ENCODE assay signal across 13 mouse cellular contexts in genomic region chr11:102656326-102656926, GRCm38 (mm10). TPM values are rescaled to one million over a fixed set of nuclear protein-coding genes. Genes with fewer than 3 reads are reported as not detected.
DNase-seq lines count a peak whose midpoint lies in the region; ATAC-seq and TF ChIP-seq lines count a peak whose summit lies in the region.
"Had no signal": no experiment of that assay in that cellular context is flagged by ENCODE, and none has a peak within 500 bp of the region (broad histone marks: within the 10 kb centered on the region; RNA-seq: fewer than 3 reads in every experiment).

No protein-coding gene starts in this region.

- no peak for TF ChIP-seq POLR2A in lung, adult 2 months (IDR thresholded peaks at IDR 0.05; ENCODE audit: borderline replicate concordance, extremely low read depth, low read depth, low read length)
- no peak for TF ChIP-seq POLR2A in myocyte (IDR thresholded peaks at IDR 0.05; ENCODE audit: insufficient read length, low read depth)

- no peak overlapping the region for H3K9ac ChIP-seq in forebrain, postnatal 0 days
- H3K9ac ChIP-seq in forebrain, embryonic 15.5 days (replicated peaks), result no peak overlapping the region
- no peak overlapping the region for H3K9ac ChIP-seq in neural tube, embryonic 15.5 days (replicated peaks)
- H3K9ac ChIP-seq: limb, embryonic 15.5 days had no signal

- no peak overlapping the region for H3K4me3 ChIP-seq in forebrain, postnatal 0 days (ENCODE audit: low read depth, low read length)
- no peak overlapping the region for H3K4me3 ChIP-seq in forebrain, embryonic 15.5 days
- no peak overlapping the region for H3K4me3 ChIP-seq in lung, adult 2 months (replicated peaks; ENCODE audit: extremely low read depth, low read depth, low read length)
- no peak overlapping the region for H3K4me3 ChIP-seq in myocyte
- no peak overlapping the region for H3K4me3 ChIP-seq in neural tube, embryonic 15.5 days (replicated peaks)
- H3K4me3 ChIP-seq: limb, embryonic 15.5 days had no signal

- no peaks in the 10 kb centered on the region for H3K4me1 ChIP-seq in forebrain, postnatal 0 days (ENCODE audit: insufficient read depth)
- H3K4me1 ChIP-seq in forebrain, embryonic 15.5 days, result no peaks in the 10 kb centered on the region
- H3K4me1 ChIP-seq in lung, adult 2 months (ENCODE audit: control insufficient read depth, insufficient read depth, low read length), result peaks cover 2% of the 10 kb centered on the region
- H3K4me1 ChIP-seq in neural tube, embryonic 15.5 days, result no peaks in the 10 kb centered on the region

- H3K27me3 ChIP-seq in forebrain, postnatal 0 days (ENCODE audit: insufficient read depth, low read length), result no peaks in the 10 kb centered on the region
- H3K27me3 ChIP-seq in forebrain, embryonic 15.5 days, result no peaks in the 10 kb centered on the region
- no peaks in the 10 kb centered on the region for H3K27me3 ChIP-seq in myocyte (ENCODE audit: control insufficient read depth, insufficient read depth, insufficient read length)
- no peaks in the 10 kb centered on the region for H3K27me3 ChIP-seq in neural tube, embryonic 15.5 days (replicated peaks)
- H3K27me3 ChIP-seq: limb, embryonic 15.5 days had no signal

- H3K79me2 ChIP-seq in myocyte (ENCODE audit: control insufficient read depth, insufficient read depth), result no peaks in the 10 kb centered on the region

- TF ChIP-seq CTCF in forebrain, postnatal 0 days (IDR thresholded peaks at IDR 0.05; ENCODE audit: low read depth), result peak; percentile 73
- peak; percentile 4; the same call in 1 of the 2 replicates for TF ChIP-seq CTCF in lung, adult 2 months (IDR thresholded peaks at IDR 0.05; ENCODE audit: insufficient read depth, low read length)

- no peaks in the 10 kb centered on the region for H3K9me3 ChIP-seq in forebrain, postnatal 0 days (ENCODE audit: low read length)
- H3K9me3 ChIP-seq in forebrain, embryonic 15.5 days, result no peaks in the 10 kb centered on the region
- H3K9me3 ChIP-seq in neural tube, embryonic 15.5 days (replicated peaks), result no peaks in the 10 kb centered on the region
- H3K9me3 ChIP-seq: limb, embryonic 15.5 days had no signal

- H3ac ChIP-seq in myocyte (ENCODE audit: control insufficient read depth, insufficient read length), result no peak overlapping the region

- intact Hi-C loops in left cerebral cortex, postnatal 25 days (cut with DNase I), result no loop called here

- ATAC-seq in forebrain, postnatal 0 days, result peak; percentile 50; the same call in 1 of the 2 replicates
- no peak for ATAC-seq in forebrain, embryonic 15.5 days (replicated peaks)
- no peak for ATAC-seq in neural tube, embryonic 15.5 days (ENCODE audit: low FRiP score)

- peak; percentile 36 for DNase-seq in forebrain, postnatal 0 days
- DNase-seq in lung, adult 2 months, result no peak
- DNase-seq in lung, postnatal 25 days (ENCODE audit: low spot score), result no peak
- DNase-seq in adipocyte (ENCODE audit: low spot score), result peak; percentile 49
- DNase-seq in left cerebral cortex, postnatal 25 days (ENCODE audit: low spot score in 2 of 2), result no peak
- DNase-seq: cerebellum, adult 18-20 months; gastrocnemius, postnatal 10 days; heart, postnatal 10 days had no signal

- WGBS in forebrain, postnatal 0 days, result 14% methylated on average over 4 of the region's 4 CpGs
- WGBS in forebrain, embryonic 15.5 days, result 20% methylated on average over 4 of the region's 4 CpGs
- WGBS in lung, adult 2 months, result 5% methylated on average over 4 of the region's 4 CpGs
- 15% methylated on average over 4 of the region's 4 CpGs for WGBS in neural tube, embryonic 15.5 days

- H3K27ac ChIP-seq in forebrain, postnatal 0 days (ENCODE audit: low read depth, low read length), result no peak overlapping the region
- H3K27ac ChIP-seq in forebrain, embryonic 15.5 days (replicated peaks), result no peak overlapping the region
- no peak overlapping the region for H3K27ac ChIP-seq in neural tube, embryonic 15.5 days (replicated peaks)
- H3K27ac ChIP-seq: limb, embryonic 15.5 days had no signal

- no peaks in the 10 kb centered on the region for H3K36me3 ChIP-seq in forebrain, postnatal 0 days (ENCODE audit: insufficient read depth)
- no peaks in the 10 kb centered on the region for H3K36me3 ChIP-seq in forebrain, embryonic 15.5 days
- H3K36me3 ChIP-seq in myocyte (ENCODE audit: control insufficient read depth, insufficient read depth), result no peaks in the 10 kb centered on the region
- no peaks in the 10 kb centered on the region for H3K36me3 ChIP-seq in neural tube, embryonic 15.5 days
- H3K36me3 ChIP-seq: limb, embryonic 15.5 days had no signal

- no peak overlapping the region for H3K4me2 ChIP-seq in forebrain, postnatal 0 days (ENCODE audit: low read depth)
- no peak overlapping the region for H3K4me2 ChIP-seq in forebrain, embryonic 15.5 days (replicated peaks)
- H3K4me2 ChIP-seq in myocyte (ENCODE audit: low read depth), result peak overlapping the region; percentile 73
- H3K4me2 ChIP-seq in neural tube, embryonic 15.5 days, result no peak overlapping the region
- H3K4me2 ChIP-seq: limb, embryonic 15.5 days had no signal

TF ChIP-seq in myocyte, 11 proteins besides CTCF, POLR2A, EP300 and RAD21:
- TF ChIP-seq USF1 (IDR thresholded peaks at IDR 0.05; ENCODE audit: low read depth) (no peak), SRF (IDR thresholded peaks at IDR 0.05; ENCODE audit: control insufficient read depth, insufficient read length, low read depth) (no peak), MYOD1 (IDR thresholded peaks at IDR 0.05; ENCODE audit: control insufficient read depth in 1 of 3, insufficient read length in 2 of 3, low read depth in 2 of 3) (no peak), E2F4 (IDR thresholded peaks at IDR 0.05; ENCODE audit: insufficient read depth) (no peak), REST (IDR thresholded peaks at IDR 0.05; ENCODE audit: insufficient read depth, insufficient read length) (no peak), TCF3 (IDR thresholded peaks at IDR 0.05; ENCODE audit: insufficient read length, low read depth) (no peak), CEBPB (IDR thresholded peaks at IDR 0.05; ENCODE audit: insufficient read depth, poor library complexity, severe bottlenecking) (no peak), TCF12 (IDR thresholded peaks at IDR 0.05; ENCODE audit: insufficient read depth, poor library complexity, severe bottlenecking) (no peak), MYOG (IDR thresholded peaks at IDR 0.05; ENCODE audit: control insufficient read depth in 1 of 3, insufficient read depth in 1 of 3, insufficient read length in 2 of 3, low read depth in 2 of 3) (no peak)
TF ChIP-seq in myocyte: peak in this region for 0.

RNA-seq across cellular contexts. Expression of gene Meioc, which starts 7.1 kb away (rescaled TPM):
- not detected in 2 replicates for total RNA-seq in forebrain, postnatal 0 days (2014; rRNA removed)
- 0.08 and 0.10 TPM in 2 replicates for polyA plus RNA-seq in forebrain, postnatal 0 days (2015; fragmentation: Nextera tagmentation; extraction: Ambion mirVana)
- polyA plus RNA-seq in forebrain, embryonic 15.5 days (2015; fragmentation: Nextera tagmentation; extraction: Ambion mirVana), result 0.08 and 0.10 TPM in 2 replicates
- polyA plus RNA-seq in lung, adult 2 months (2012; rRNA removed), result not detected in 2 replicates
- polyA plus RNA-seq in myocyte (2012; fragmentation: generic; extraction: Trizol), result 0.01 TPM
- polyA plus RNA-seq in neural tube, embryonic 15.5 days (2015; fragmentation: Nextera tagmentation; extraction: Ambion mirVana), result 0.19 and 0.27 TPM in 2 replicates
- not detected for total RNA-seq in left cerebral cortex, postnatal 25 days (2021)
- total RNA-seq: gastrocnemius, postnatal 10 days had no signal
- polyA plus RNA-seq: large intestine, adult 2 months had no signal

RNA-seq across cellular contexts. Expression of gene Ccdc43, which starts 41.2 kb away (rescaled TPM):
- 33.6 and 36.9 TPM in 2 replicates for total RNA-seq in forebrain, postnatal 0 days (2014; rRNA removed)
- polyA plus RNA-seq in forebrain, postnatal 0 days (2015; fragmentation: Nextera tagmentation; extraction: Ambion mirVana), result 32.1 and 36.6 TPM in 2 replicates
- polyA plus RNA-seq in forebrain, embryonic 15.5 days (2015; fragmentation: Nextera tagmentation; extraction: Ambion mirVana), result 44.9 and 48.3 TPM in 2 replicates
- polyA plus RNA-seq in lung, adult 2 months (2012; rRNA removed), result 4.3 and 5.0 TPM in 2 replicates
- polyA plus RNA-seq in myocyte (2012; fragmentation: generic; extraction: Trizol), result 26.8 TPM
- 37.4 and 38.2 TPM in 2 replicates for polyA plus RNA-seq in neural tube, embryonic 15.5 days (2015; fragmentation: Nextera tagmentation; extraction: Ambion mirVana)
- 10 to 100 TPM; 28.2 to 30.3 TPM for total RNA-seq in left cerebral cortex, postnatal 25 days (2021)

RNA-seq across cellular contexts. Expression of gene Fzd2, which starts 52.2 kb away (rescaled TPM):
- 12.0 and 15.2 TPM in 2 replicates for total RNA-seq in forebrain, postnatal 0 days (2014; rRNA removed)
- polyA plus RNA-seq in forebrain, postnatal 0 days (2015; fragmentation: Nextera tagmentation; extraction: Ambion mirVana), result 4.5 and 4.6 TPM in 2 replicates
- 18.4 and 20.3 TPM in 2 replicates for polyA plus RNA-seq in forebrain, embryonic 15.5 days (2015; fragmentation: Nextera tagmentation; extraction: Ambion mirVana)
- polyA plus RNA-seq in lung, adult 2 months (2012; rRNA removed), result 45.5 and 50.9 TPM in 2 replicates
- 66.9 TPM for polyA plus RNA-seq in myocyte (2012; fragmentation: generic; extraction: Trizol)
- 8.0 and 10.8 TPM in 2 replicates for polyA plus RNA-seq in neural tube, embryonic 15.5 days (2015; fragmentation: Nextera tagmentation; extraction: Ambion mirVana)
- total RNA-seq in left cerebral cortex, postnatal 25 days (2021), result 10 to 100 TPM in 1 of 2 experiments, 1 to 10 TPM in 1; 9.3 to 11.3 TPM

Comparison
In these comparisons a context has a peak if more than half of its experiments do, and no peak if none do; other contexts are left out.
1. DNase-seq: peak in forebrain, postnatal 0 days (single experiment) and adipocyte (single experiment); none in lung, adult 2 months (single experiment), lung, postnatal 25 days (single experiment) and left cerebral cortex, postnatal 25 days (0 of 2).